Mouse (Mus musculus): ENCODE measurements around the gene Adgrl2. TPM values are rescaled to one million over a fixed set of nuclear protein-coding genes. Genes with fewer than 3 reads are reported as not detected.

Adgrl2 gene
- total RNA-seq, 2 experiments from 2014 or later: 9.6 to 12.0 TPM

- DNase-seq: no peak
- peak overlapping the region; percentile 50 for H3K4me3 ChIP-seq
- H3K27ac ChIP-seq: no peak overlapping the region
- intact Hi-C loops (cut with DNase I): no loop called here
- TF ChIP-seq CTCF (IDR thresholded peaks at IDR 0.05): no peak
These were observed 25.3 kb downstream of the Adgrl2 start for GRCm38 (mm10) chr3:148964991-148965605.

- TF ChIP-seq CTCF (IDR thresholded peaks at IDR 0.05): no peak
- no peak for DNase-seq
- Histone ChIP-seq H3K27ac (no peak overlapping the region), H3K4me3 (no peak overlapping the region)
- intact Hi-C loops (cut with DNase I): no loop called here
These were observed 26.8 kb downstream of the Adgrl2 start for GRCm38 (mm10) chr3:148963381-148964044.

- no peak overlapping the region for H3K27ac ChIP-seq
- no peak for TF ChIP-seq CTCF (IDR thresholded peaks at IDR 0.05)
- intact Hi-C loops (cut with DNase I): no loop called here
- DNase-seq: no peak
- no peak overlapping the region for H3K4me3 ChIP-seq
These were observed 28.7 kb downstream of the Adgrl2 start for GRCm38 (mm10) chr3:148961611-148962010.

GRCm38 (mm10) chr3:148960751-148961289 lies 29.5 kb downstream of the Adgrl2 start:
- DNase-seq: no peak
- TF ChIP-seq CTCF (IDR thresholded peaks at IDR 0.05): no peak
- Histone ChIP-seq H3K27ac (0 out of 2 replicates have a peak overlapping the region, but pooled peaks have one; percentile 28), H3K4me3 (no peak overlapping the region)
- intact Hi-C loops (cut with DNase I): no loop called here

- DNase-seq: no peak
- Histone ChIP-seq H3K4me3 (peak overlapping the region; percentile 71; the same call in 1 of the 2 replicates), H3K27ac (no peak overlapping the region)
- no peak for TF ChIP-seq CTCF (IDR thresholded peaks at IDR 0.05)
- intact Hi-C loops (cut with DNase I): no loop called here
These were observed 30.1 kb downstream of the Adgrl2 start for GRCm38 (mm10) chr3:148960215-148960614.

GRCm38 (mm10) chr3:148959327-148960025 lies 30.9 kb downstream of the Adgrl2 start:
- Histone ChIP-seq H3K27ac (peak overlapping the region; percentile 67), H3K4me3 (peak overlapping the region; percentile 71)
- intact Hi-C loops (cut with DNase I): no loop called here
- TF ChIP-seq CTCF (IDR thresholded peaks at IDR 0.05): no peak
- peak; percentile 66 for DNase-seq

GRCm38 (mm10) chr3:148958714-148959113 lies 31.6 kb downstream of the Adgrl2 start:
- intact Hi-C loops (cut with DNase I): no loop called here
- H3K4me3 ChIP-seq: peak overlapping the region; percentile 71
- H3K27ac ChIP-seq: peak overlapping the region; percentile 67
- no peak for DNase-seq
- TF ChIP-seq CTCF (IDR thresholded peaks at IDR 0.05): no peak

GRCm38 (mm10) chr3:148958185-148958584 lies 32.2 kb downstream of the Adgrl2 start:
- no peak overlapping the region for H3K27ac ChIP-seq
- no peak for DNase-seq
- intact Hi-C loops (cut with DNase I): no loop called here
- H3K4me3 ChIP-seq: peak overlapping the region; percentile 71; the same call in 1 of the 2 replicates
- no peak for TF ChIP-seq CTCF (IDR thresholded peaks at IDR 0.05)

- no peak for TF ChIP-seq CTCF (IDR thresholded peaks at IDR 0.05)
- intact Hi-C loops (cut with DNase I): no loop called here
- no peak overlapping the region for H3K27ac ChIP-seq
- no peak for DNase-seq
- H3K4me3 ChIP-seq: no peak overlapping the region
These were observed 33.5 kb downstream of the Adgrl2 start for GRCm38 (mm10) chr3:148956887-148957286.

- Histone ChIP-seq H3K4me3 (no peak overlapping the region), H3K27ac (no peak overlapping the region)
- DNase-seq: no peak
- intact Hi-C loops (cut with DNase I): no loop called here
- TF ChIP-seq CTCF (IDR thresholded peaks at IDR 0.05): no peak
These were observed 40.6 kb downstream of the Adgrl2 start for GRCm38 (mm10) chr3:148949796-148950195.

GRCm38 (mm10) chr3:148947805-148948405 lies 42.5 kb downstream of the Adgrl2 start:
- no peak overlapping the region for H3K27ac ChIP-seq
- DNase-seq: no peak
- no peak overlapping the region for H3K4me3 ChIP-seq
- TF ChIP-seq CTCF (IDR thresholded peaks at IDR 0.05): no peak
- intact Hi-C loops (cut with DNase I): no loop called here

GRCm38 (mm10) chr3:148947266-148947665 lies 43.1 kb downstream of the Adgrl2 start:
- DNase-seq: no peak
- intact Hi-C loops (cut with DNase I): no loop called here
- H3K27ac ChIP-seq: no peak overlapping the region
- H3K4me3 ChIP-seq: no peak overlapping the region
- no peak for TF ChIP-seq CTCF (IDR thresholded peaks at IDR 0.05)

Data from gastrocnemius, adult 2 months (tissue).